Mouse (Mus musculus) layer of hippocampus, postnatal 25 days (tissue): ENCODE results near the gene Ccdc47. TPM values are rescaled to one million over a fixed set of nuclear protein-coding genes. Genes with fewer than 3 reads are reported as not detected.
"Not testable (repeated sequence)": the region's sequence is repeated elsewhere in the genome, so short reads cannot be mapped to it uniquely, and the experiment has no call there.

Source experiments
- DNase-seq, 2 experiments: peaks; one replicate each; pipeline ENCODE4 v3.0.0; 2022; ENCODE audit warnings: mixed read lengths in 2 of 2, low spot score in 1 of 2; ENCODE audit errors: extremely low spot score in 1 of 2
- total RNA-seq, 2 experiments: library from RNA; stranded (reverse); gene quantifications; 2 replicates each; pipeline ENCODE4 v1.2.3; 2021

Gene Ccdc47
- 10 to 100 TPM; 84.9 to 93.9 TPM for total RNA-seq

DNA sequence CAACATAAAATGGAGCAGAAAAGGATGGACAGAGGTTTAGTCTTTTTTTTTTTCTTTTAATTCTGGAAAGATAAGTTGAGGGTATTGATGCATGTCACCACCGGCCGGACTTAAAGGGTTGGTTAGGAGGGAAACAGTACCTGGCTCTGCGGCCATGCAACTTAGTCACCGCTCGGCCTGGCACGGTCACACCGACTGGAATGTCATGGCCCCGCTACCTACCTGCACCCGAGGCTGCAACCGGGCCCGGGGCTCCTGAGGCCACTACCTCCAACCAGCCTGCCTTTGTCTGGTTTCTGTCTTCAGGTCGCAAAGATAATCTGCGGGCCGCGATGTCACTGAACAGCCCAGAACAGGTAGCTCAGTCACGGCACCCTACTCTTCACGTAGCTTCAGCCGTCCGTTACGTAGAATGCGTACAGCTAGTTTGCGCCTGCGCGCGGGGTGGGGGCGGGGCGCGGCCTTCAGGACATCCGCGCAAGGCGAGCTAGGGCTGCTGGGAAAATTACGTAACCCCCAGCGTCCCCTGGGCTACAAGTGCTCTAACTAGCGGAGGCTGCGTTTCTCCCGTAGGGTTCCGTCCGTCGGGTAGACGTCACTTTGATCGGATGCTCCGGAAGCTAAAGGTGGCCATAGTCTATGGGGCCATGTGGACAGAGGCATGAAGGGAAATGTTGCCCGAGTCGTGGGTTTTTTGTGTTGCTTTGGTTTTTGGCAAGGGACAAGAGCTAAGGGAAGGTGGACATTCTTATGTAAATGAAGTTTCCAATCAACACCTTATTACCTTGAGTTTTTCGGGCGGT lies at the start of gene Ccdc47:
Gene Ccdc47, minus strand, starts transcription at position 418 of the 803 bp plus-strand sequence.
- DNase-seq: peak; percentile 80 to 83

DNA sequence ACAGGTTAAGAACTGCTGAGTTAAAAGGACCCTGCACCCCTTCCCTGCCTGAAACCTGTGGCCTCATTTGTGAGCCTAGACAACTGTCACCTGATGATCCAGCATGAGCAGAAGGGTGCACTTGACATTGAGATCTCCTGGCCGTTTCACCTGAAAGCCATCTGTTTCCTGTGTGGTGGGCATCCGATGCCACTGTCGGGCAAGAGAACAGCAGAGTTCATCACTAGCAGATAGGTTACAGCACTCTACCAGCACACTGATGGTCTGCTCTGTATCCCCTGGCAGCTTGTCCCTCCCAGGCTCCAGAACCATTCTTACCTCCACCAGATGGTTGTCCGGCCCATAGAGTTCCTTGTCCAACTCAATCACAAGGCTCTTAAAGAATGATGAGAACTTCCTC lies 49.4 kb upstream of the Ccdc47 start:
- no peak for DNase-seq

- no peak for DNase-seq
Measured at GRCm38 (mm10) chr11:106264988-106265387, 48.8 kb upstream of the Ccdc47 start.

DNA sequence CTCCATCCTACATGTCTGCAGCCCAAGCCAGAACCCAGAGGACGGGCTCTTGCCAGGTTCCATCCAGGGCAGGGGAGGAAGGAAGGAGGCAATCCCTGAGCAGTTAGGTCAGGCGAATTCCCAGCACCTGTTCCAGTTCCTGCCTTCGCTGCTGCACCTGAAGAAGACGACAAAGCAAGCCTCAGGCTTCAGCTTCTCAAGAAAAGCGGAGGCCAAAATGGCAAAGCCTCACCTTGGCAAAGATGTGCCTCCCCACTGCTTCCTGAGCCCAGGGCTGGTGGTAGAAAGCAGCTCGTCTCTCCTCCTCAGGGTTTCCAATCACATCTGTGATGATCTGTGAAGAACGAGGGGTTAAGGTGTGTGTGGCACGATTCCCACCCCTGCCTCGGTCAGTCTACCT lies 47.8 kb upstream of the Ccdc47 start:
- DNase-seq: no peak

DNA sequence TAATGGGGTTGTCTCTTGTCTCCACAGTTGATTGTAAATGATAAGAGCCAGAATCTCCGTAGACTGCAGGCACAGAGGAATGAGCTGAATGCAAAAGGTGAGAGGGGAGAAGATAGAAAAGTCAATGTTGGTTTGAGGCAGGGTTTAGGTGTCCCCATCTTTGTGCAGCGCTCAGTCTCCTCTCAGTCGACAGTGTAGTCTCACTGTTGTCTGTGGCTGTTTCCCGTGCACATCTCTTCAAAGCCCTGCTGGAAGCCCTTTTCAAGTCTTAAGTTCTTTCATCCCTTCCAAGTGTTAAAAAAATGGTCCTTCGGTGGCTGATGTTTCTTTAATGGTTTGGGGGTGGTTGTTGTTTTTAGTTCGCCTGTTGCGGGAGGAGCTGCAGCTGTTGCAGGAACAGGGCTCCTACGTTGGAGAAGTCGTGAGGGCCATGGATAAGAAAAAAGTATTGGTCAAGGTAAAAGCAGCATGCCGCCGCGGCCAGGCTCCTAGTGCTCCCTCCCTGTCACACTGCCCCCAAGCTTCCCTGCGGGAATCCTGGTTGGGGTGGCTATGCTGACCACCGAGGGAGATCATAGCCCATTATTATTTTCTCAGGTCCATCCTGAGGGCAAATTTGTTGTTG lies 44.8 kb upstream of the Ccdc47 start:
- DNase-seq: no peak

DNA sequence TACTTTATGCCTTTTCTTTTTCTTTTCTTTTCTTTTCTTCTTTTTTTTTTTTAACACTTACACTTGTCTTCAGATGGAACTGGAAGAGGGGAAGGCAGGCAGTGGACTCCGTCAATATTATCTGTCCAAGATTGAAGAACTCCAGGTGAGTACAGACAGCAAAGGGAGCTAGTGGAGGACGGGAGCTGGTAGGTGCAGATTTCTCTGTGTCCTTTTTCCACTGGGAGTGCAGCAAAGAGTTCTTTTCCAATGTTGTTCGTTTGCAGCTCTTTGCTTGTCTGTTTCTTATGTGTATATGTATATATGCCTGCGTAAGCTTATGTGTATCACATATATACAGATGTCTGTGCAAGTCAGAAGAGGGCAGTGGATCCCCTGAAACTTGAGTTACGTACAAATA lies 40.6 kb upstream of the Ccdc47 start:
- DNase-seq: no peak

GRCm38 (mm10) chr11:106255685-106256451 lies 39.7 kb upstream of the Ccdc47 start, which contains the start of the genes Ftsj3 and Psmc5:
Gene Ftsj3, minus strand, starts transcription at chr11:106256079.
Gene Psmc5, plus strand, starts transcription at chr11:106256154.
- DNase-seq: peak; percentile 97

DNA sequence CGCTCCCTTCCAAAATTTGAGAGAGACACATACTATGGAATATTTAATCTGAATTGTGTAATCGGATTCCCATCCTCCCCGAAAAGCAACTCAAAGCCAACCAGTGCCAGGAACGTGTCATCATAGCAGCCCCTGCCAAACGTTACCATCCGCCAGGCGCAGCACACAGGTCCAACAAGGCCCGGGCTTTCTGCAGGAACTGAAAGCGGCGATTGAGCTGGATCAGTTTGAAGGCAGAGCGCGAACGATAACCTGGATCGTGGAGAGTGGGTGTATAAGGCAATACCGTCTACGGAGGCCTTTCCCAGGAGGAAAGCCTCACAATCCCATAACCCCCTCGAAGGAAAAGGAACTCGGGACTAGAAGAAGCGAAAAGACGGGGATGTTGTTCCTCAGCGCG lies 39.0 kb upstream of the Ccdc47 start:
- DNase-seq: no peak

DNA sequence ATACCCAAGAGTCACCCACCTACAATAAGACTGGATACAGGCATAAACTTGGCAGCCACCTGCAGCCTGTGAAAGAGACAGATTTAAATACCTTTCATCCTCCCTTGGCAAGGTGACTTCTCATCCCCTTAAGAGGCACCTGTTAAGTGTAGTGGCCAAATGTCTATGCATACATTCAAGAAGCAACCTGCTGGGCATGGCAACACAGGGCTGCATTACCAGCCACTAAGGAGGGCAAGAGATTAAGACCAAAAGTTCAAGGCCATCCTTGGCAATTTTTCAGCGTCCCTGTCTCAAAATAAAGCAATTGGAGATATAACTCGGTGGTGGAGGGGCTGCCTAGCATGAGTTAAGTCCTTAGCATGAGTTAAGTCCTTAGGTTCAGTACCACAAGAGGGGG lies 38.6 kb upstream of the Ccdc47 start:
- no peak for DNase-seq

- DNase-seq: no peak
Measured at GRCm38 (mm10) chr11:106249326-106249725, 33.2 kb upstream of the Ccdc47 start.

DNA sequence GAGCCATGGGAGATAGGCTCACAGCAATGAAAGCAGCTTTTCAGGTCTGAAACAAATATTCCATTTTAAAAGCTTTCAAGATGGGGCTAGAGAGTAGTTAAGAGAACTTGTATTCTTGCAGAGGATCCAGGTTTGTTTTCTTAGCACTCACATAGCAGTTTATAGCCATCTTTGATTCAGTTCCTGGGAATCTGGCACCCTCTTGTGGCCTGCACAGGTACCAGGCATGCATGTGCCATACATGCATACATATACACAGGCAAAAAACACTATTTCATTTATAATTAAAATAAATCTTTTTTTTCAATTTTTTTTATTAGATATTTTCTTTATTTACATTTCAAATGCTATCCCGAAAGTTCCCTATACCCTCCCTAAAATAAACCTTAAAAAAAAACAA lies 30.7 kb upstream of the Ccdc47 start:
- DNase-seq: no peak

DNA sequence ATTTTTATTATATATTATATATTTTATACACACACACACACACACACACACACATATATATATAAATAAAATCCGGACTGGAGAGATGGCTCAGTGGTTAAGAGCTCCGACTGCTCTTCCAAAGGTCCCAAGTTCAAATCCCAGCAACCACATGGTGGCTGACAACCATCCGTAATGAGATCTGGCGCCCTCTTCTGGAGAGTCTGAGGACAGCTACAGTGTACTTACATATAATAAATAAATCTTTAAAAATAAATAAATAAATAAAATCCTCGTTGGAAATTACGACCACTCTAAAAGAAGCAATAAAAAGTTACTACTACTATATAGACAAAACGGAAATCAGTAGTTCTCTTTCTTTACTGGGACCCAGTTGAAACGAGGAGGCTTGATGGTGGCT lies 17.8 kb upstream of the Ccdc47 start:
- not testable (repeated sequence) for DNase-seq

DNA sequence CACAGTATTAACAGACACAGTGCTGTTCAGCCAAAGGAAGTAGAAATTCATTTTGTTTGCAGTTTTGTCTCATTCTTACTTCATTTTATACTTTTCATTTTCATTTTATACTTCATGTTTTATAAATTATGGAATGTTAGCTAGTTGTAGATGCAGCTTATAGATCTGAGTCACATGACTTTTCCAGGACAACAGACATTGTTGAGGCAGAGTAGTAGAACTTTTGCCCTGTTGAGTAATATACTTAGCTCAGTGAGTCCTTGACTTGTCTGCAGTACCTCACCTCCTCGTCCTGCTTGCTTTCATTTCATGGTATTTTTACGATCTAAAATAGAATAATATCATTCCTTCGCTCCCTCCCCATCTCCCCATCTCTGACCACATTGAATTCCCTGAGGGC lies 4.5 kb upstream of the Ccdc47 start:
- DNase-seq: no peak

GRCm38 (mm10) chr11:106216730-106217490 lies 766 bp upstream of the Ccdc47 start, which contains the start of gene Ddx42:
Gene Ddx42, plus strand, starts transcription at chr11:106216926.
- DNase-seq: peak in 1 of 2 experiments; percentile 78

DNA sequence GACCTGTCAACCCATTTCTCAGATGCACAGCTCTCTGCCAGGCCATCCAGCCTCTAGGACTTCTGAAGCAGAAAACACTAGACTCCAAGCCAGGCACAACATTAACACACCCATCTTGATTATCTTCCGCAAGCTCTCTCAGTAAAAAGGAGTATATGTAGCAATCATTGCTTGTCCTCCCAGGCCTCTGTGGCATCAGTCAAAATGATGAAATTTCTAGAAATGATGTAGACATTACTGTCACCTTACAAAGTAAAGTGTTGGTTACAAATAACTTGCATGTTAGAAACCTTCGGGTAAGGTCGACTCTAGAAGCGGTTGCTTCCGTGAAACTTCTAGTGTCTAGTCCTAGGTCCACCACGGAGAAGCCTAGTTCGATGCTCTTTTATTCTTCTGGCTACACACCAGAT lies 689 bp downstream of the Ccdc47 start:
- no peak for DNase-seq

DNA sequence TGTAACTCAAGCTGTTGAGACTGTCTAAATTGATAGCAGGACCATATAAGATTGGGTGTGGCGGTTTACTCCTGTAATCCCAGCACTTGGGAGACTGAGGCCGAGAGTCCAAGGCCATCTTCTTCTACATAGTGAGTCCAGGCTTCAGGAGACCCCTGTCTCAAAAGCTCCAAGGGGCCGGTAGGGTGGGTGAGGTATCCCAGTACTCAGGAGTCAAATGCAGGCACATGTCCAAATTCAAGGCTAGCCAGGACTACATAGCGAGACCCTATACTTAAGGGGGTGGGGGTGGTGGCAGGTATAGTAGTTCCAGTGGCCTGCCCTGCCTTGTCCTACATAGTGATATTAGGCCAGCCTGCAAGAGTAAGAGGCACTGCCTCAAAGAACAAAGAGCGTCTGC lies 1.3 kb downstream of the Ccdc47 start:
- no peak for DNase-seq

GRCm38 (mm10) chr11:106212771-106213170 lies 3.4 kb downstream of the Ccdc47 start:
- no peak for DNase-seq

GRCm38 (mm10) chr11:106202123-106202465 lies 14.1 kb downstream of the Ccdc47 start, which contains the start of gene Strada:
Gene Strada, minus strand, starts transcription at chr11:106202168.
- no peak for DNase-seq

- DNase-seq: no peak
Measured at GRCm38 (mm10) chr11:106201337-106202122, 14.6 kb downstream of the Ccdc47 start.

DNA sequence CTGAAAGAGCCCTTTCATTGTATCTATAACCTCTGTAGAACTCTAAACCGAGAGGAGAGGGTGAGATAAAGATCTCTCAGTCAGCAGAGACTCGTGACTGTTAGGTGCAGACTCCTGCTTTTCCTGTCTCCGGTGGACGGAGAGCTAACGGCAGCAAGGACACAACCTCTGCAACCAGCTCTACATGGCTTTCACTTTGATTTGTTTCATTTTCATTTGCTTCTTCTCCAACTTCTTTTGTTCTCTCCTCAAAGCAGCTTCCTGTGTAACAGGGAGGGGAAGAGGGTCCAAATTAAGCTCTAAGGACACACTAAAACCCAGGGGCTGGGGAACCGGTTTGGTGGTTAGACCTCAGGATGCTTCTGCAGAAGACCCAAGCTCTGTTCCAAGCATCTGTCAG lies 15.4 kb downstream of the Ccdc47 start:
- DNase-seq: no peak
